ENCODE assay signal across 8 mouse cellular contexts in genomic region chr4:126619691-126620330, GRCm38 (mm10). TPM values are rescaled to one million over a fixed set of nuclear protein-coding genes. Genes with fewer than 3 reads are reported as not detected.
DNase-seq lines count a peak whose midpoint lies in the region; ATAC-seq and TF ChIP-seq lines count a peak whose summit lies in the region.

No protein-coding gene starts in this region.

- TF ChIP-seq POLR2A in ES-Bruce4 (IDR thresholded peaks at IDR 0.05; ENCODE audit: insufficient read depth, low read length) = no peak

- DNase-seq in heart, embryonic 10.5 days (ENCODE audit: low spot score) = no peak
- no peak for DNase-seq in heart, adult 9 months (ENCODE audit: low spot score in 2 of 2)
- no peak for DNase-seq in forebrain, postnatal 0 days
- DNase-seq in liver, postnatal 0 days = no peak
- no peak for DNase-seq in cerebellum, adult 11-12 months
- DNase-seq in frontal cortex, postnatal 14 days (ENCODE audit: low spot score in 2 of 2) = no peak
- DNase-seq in layer of hippocampus, adult 18-20 months (ENCODE audit: low spot score in 2 of 2) = no peak

- no peaks in the 10 kb centered on the region for H3K36me3 ChIP-seq in heart, embryonic 10.5 days
- no peaks in the 10 kb centered on the region for H3K36me3 ChIP-seq in ES-Bruce4 (ENCODE audit: control insufficient read depth, insufficient read depth, low read length, poor library complexity, severe bottlenecking)
- no peaks in the 10 kb centered on the region for H3K36me3 ChIP-seq in forebrain, postnatal 0 days (ENCODE audit: insufficient read depth)
- no peaks in the 10 kb centered on the region for H3K36me3 ChIP-seq in liver, postnatal 0 days (replicated peaks; ENCODE audit: insufficient read depth, low read length)

- peak overlapping the region; percentile 72 for H3K27ac ChIP-seq in heart, embryonic 10.5 days
- H3K27ac ChIP-seq in ES-Bruce4 (ENCODE audit: insufficient read depth, low read length) = no peak overlapping the region
- no peak overlapping the region for H3K27ac ChIP-seq in forebrain, postnatal 0 days (ENCODE audit: low read depth, low read length)
- no peak overlapping the region for H3K27ac ChIP-seq in liver, postnatal 0 days (ENCODE audit: low read depth)

- H3K9me3 ChIP-seq in heart, embryonic 10.5 days = no peaks in the 10 kb centered on the region
- H3K9me3 ChIP-seq in ES-Bruce4 (replicated peaks; ENCODE audit: control insufficient read depth, insufficient read depth, low read length, poor library complexity, severe bottlenecking) = no peaks in the 10 kb centered on the region
- no peaks in the 10 kb centered on the region for H3K9me3 ChIP-seq in forebrain, postnatal 0 days (ENCODE audit: low read length)
- no peaks in the 10 kb centered on the region for H3K9me3 ChIP-seq in liver, postnatal 0 days (ENCODE audit: low read length)

- peak overlapping the region; percentile 52 for H3K4me2 ChIP-seq in forebrain, postnatal 0 days (ENCODE audit: low read depth)
- peak overlapping the region; percentile 35 for H3K4me2 ChIP-seq in liver, postnatal 0 days (ENCODE audit: low read depth, low read length)

- WGBS in heart, embryonic 10.5 days = 4% methylated on average over 26 of the region's 33 CpGs
- 2% methylated on average over 32 of the region's 33 CpGs for WGBS in forebrain, postnatal 0 days
- WGBS in liver, postnatal 0 days (ENCODE audit: insufficient replicate concordance) = 8% methylated on average over 33 of the region's 33 CpGs

- H3K27me3 ChIP-seq in heart, embryonic 10.5 days (ENCODE audit: insufficient read depth, poor library complexity, severe bottlenecking) = peaks cover 45% of the 10 kb centered on the region
- peaks cover 3% of the 10 kb centered on the region; the same call in 1 of the 2 replicates for H3K27me3 ChIP-seq in ES-Bruce4 (ENCODE audit: control insufficient read depth, insufficient read depth, low read length, poor library complexity, severe bottlenecking)
- peaks cover 2% of the 10 kb centered on the region for H3K27me3 ChIP-seq in forebrain, postnatal 0 days (ENCODE audit: insufficient read depth, low read length)
- H3K27me3 ChIP-seq in liver, postnatal 0 days (ENCODE audit: insufficient read depth, low read length) = peaks cover 19% of the 10 kb centered on the region

- H3K4me1 ChIP-seq in heart, embryonic 10.5 days = peaks cover 8% of the 10 kb centered on the region
- no peaks in the 10 kb centered on the region for H3K4me1 ChIP-seq in ES-Bruce4 (ENCODE audit: control insufficient read depth, insufficient read depth, low read length)
- H3K4me1 ChIP-seq in forebrain, postnatal 0 days (ENCODE audit: insufficient read depth) = 0 out of 2 replicates have a peak, but pooled peaks cover 6% of the 10 kb centered on the region
- H3K4me1 ChIP-seq in liver, postnatal 0 days (ENCODE audit: insufficient read depth) = peaks cover 4% of the 10 kb centered on the region; the same call in 1 of the 2 replicates

- peak overlapping the region; percentile 55 for H3K4me3 ChIP-seq in heart, embryonic 10.5 days
- peak overlapping the region; percentile 41 for H3K4me3 ChIP-seq in ES-Bruce4 (ENCODE audit: low read depth, low read length)
- H3K4me3 ChIP-seq in forebrain, postnatal 0 days (ENCODE audit: low read depth, low read length) = peak overlapping the region; percentile 30
- H3K4me3 ChIP-seq in liver, postnatal 0 days (ENCODE audit: low read depth, low read length) = 0 out of 2 replicates have a peak overlapping the region, but pooled peaks have one; percentile 4

- no peak for TF ChIP-seq EP300 in ES-Bruce4 (IDR thresholded peaks at IDR 0.05; ENCODE audit: insufficient read depth, low read depth, low read length)
- TF ChIP-seq EP300 in liver, postnatal 0 days (IDR thresholded peaks at IDR 0.05; ENCODE audit: low read depth) = no peak

- peak overlapping the region; percentile 44 for H3K9ac ChIP-seq in ES-Bruce4 (ENCODE audit: low read depth, poor library complexity, severe bottlenecking)
- H3K9ac ChIP-seq in forebrain, postnatal 0 days = peak overlapping the region; percentile 53
- no peak overlapping the region for H3K9ac ChIP-seq in liver, postnatal 0 days (replicated peaks)

- peak; percentile 66; the same call in 1 of the 2 replicates for ATAC-seq in forebrain, postnatal 0 days
- ATAC-seq in liver, postnatal 0 days = no peak

- no peak for TF ChIP-seq CTCF in ES-Bruce4 (IDR thresholded peaks at IDR 0.05; ENCODE audit: low read depth, low read length)
- TF ChIP-seq CTCF in forebrain, postnatal 0 days (IDR thresholded peaks at IDR 0.05; ENCODE audit: low read depth) = no peak
- TF ChIP-seq CTCF in liver, postnatal 0 days (IDR thresholded peaks at IDR 0.05; ENCODE audit: low read depth) = no peak

RNA-seq across cellular contexts. Expression of gene 5730409E04Rik, which starts 10.2 kb away (rescaled TPM):
- polyA plus RNA-seq in heart, embryonic 10.5 days (2016; fragmentation: Nextera tagmentation; extraction: Ambion mirVana) = 1.1 and 1.6 TPM in 2 replicates
- polyA plus RNA-seq in ES-Bruce4 (2011; ENCODE audit: insufficient read depth, insufficient read length, low read depth, missing spikeins) = 2.3 and 2.6 TPM in 2 replicates
- 36.6 and 38.2 TPM in 2 replicates for total RNA-seq in forebrain, postnatal 0 days (2014; rRNA removed)
- 10.1 and 19.0 TPM in 2 replicates for polyA plus RNA-seq in forebrain, postnatal 0 days (2015; fragmentation: Nextera tagmentation; extraction: Ambion mirVana)
- polyA plus RNA-seq in liver, postnatal 0 days (2015; fragmentation: Nextera tagmentation; extraction: Ambion mirVana) = 0.34 and 0.41 TPM in 2 replicates
- total RNA-seq in layer of hippocampus, adult 18-20 months (2021) = 10 to 100 TPM; 70.4 to 71.1 TPM

RNA-seq across cellular contexts. Expression of gene Psmb2, which starts 57.6 kb away (rescaled TPM):
- 483 and 538 TPM in 2 replicates for polyA plus RNA-seq in heart, embryonic 10.5 days (2016; fragmentation: Nextera tagmentation; extraction: Ambion mirVana)
- 339 and 375 TPM in 2 replicates for polyA plus RNA-seq in ES-Bruce4 (2011; ENCODE audit: insufficient read depth, insufficient read length, low read depth, missing spikeins)
- total RNA-seq in forebrain, postnatal 0 days (2014; rRNA removed) = 185 and 187 TPM in 2 replicates
- 497 and 510 TPM in 2 replicates for polyA plus RNA-seq in forebrain, postnatal 0 days (2015; fragmentation: Nextera tagmentation; extraction: Ambion mirVana)
- 218 and 239 TPM in 2 replicates for polyA plus RNA-seq in liver, postnatal 0 days (2015; fragmentation: Nextera tagmentation; extraction: Ambion mirVana)
- total RNA-seq in layer of hippocampus, adult 18-20 months (2021) = 100 to 1,000 TPM; 100 to 115 TPM

Comparison
In these comparisons a context has a peak if more than half of its experiments do, and no peak if none do; other contexts are left out.
1. H3K4me3 ChIP-seq: peak in every context shown above with its lines; median percentile 55 in heart, embryonic 10.5 days; 41 in ES-Bruce4; 30 in forebrain, postnatal 0 days; 4 in liver, postnatal 0 days.